Mouse (Mus musculus) neural tube, embryonic 13.5 days (tissue): ENCODE results near the gene Adam12. TPM values are rescaled to one million over a fixed set of nuclear protein-coding genes. Genes with fewer than 3 reads are reported as not detected.

ENCODE experiments used
- ATAC-seq: fragments of 200-750 bp; cut with Nextera tagmentation; 2 replicates; pipeline ENCODE4 v1.8.0; 2017; ENCODE audit warnings: low read depth, mild to moderate bottlenecking, moderate TSS enrichment, moderate library complexity
- H3K27ac ChIP-seq: fragments of 300-500 bp; sonication (generic); replicated peaks from 2 replicates; pipeline ENCODE4 v1.5.1; 2015; ENCODE audit warnings: moderate library complexity, mild to moderate bottlenecking, inconsistent platforms
- H3K27me3 ChIP-seq: fragments of 300-500 bp; sonication (generic); 2 replicates; pipeline ENCODE4 v1.6.1; 2015; ENCODE audit warnings: mild to moderate bottlenecking, inconsistent platforms
- H3K36me3 ChIP-seq: fragments of 300-500 bp; sonication (generic); 2 replicates; pipeline ENCODE4 v1.6.1; 2015; ENCODE audit warnings: mild to moderate bottlenecking, inconsistent platforms
- H3K4me1 ChIP-seq: fragments of 300-500 bp; sonication (generic); replicated peaks from 2 replicates; pipeline ENCODE4 v1.6.1; 2015; ENCODE audit warnings: inconsistent platforms
- H3K4me2 ChIP-seq: fragments of 300-500 bp; sonication (generic); 2 replicates; pipeline ENCODE4 v1.6.1; 2015; ENCODE audit warnings: inconsistent platforms, mild to moderate bottlenecking, moderate library complexity
- H3K4me3 ChIP-seq: fragments of 300-500 bp; sonication (generic); 2 replicates; pipeline ENCODE4 v1.5.1; 2015; ENCODE audit warnings: mild to moderate bottlenecking, inconsistent platforms
- H3K9ac ChIP-seq: fragments of 300-500 bp; sonication (generic); 2 replicates; pipeline ENCODE4 v1.6.1; 2015; ENCODE audit warnings: moderate library complexity, mild to moderate bottlenecking, inconsistent platforms
- H3K9me3 ChIP-seq: fragments of 300-500 bp; sonication (generic); 2 replicates; pipeline ENCODE4 v1.6.1; 2016; ENCODE audit warnings: inconsistent platforms
- WGBS: fragments of 180-500 bp; shearing (Covaris S2); methylation state at CpG from one replicate; pipeline ENCODE4 v1.1.7; 2015; 5-methylcytosine and 5-hydroxymethylcytosine counted together
- polyA plus RNA-seq: library from polyadenylated mRNA; unstranded; fragments of >200 nt; fragmentation: Nextera tagmentation; extraction: Ambion mirVana; gene quantifications from 2 replicates; pipeline ENCODE4 v1.2.1, GENCODE M21; 2015

The Adam12 gene
- 2.4 and 2.8 TPM in 2 replicates for polyA plus RNA-seq

- Histone ChIP-seq H3K36me3 (no peaks in the 10 kb centered on the region), H3K27me3 (peaks cover 13% of the 10 kb centered on the region), H3K4me2 (no peak within 1 kb of the TSS), H3K4me1 (peaks cover 15% of the 10 kb centered on the region), H3K9me3 (no peaks in the 10 kb centered on the region), H3K9ac (no peak within 1 kb of the TSS), H3K27ac (no peak within 1 kb of the TSS), H3K4me3 (no peak within 1 kb of the TSS)
- ATAC-seq, result no peak
- WGBS, result 67% methylated on average over 14 of the region's 14 CpGs
Measured at GRCm38 (mm10) chr7:134231378-134232346, at the start of gene Adam12. Adam12 (minus strand) TSS chr7:134232146.

DNA sequence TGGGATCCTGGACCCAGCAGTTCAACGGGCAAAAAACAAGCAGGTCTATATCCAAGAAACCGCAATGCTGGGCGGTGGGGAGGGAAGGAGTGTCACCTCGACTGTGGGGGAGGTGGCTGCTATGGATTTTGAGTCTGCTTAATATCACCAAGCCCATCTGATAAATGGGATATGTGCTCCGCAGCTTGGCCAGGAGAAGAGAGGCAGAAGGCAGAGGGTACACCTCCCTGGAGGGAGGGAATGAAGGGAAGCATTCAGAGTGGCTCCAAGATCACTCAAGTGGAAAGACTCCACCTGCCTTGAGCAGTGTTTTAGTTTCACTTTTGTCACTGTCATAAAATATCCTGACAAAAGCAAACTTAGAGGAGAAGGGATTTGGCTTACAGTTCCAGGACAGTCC is 41.0 kb upstream of the Adam12 start:
- WGBS, result 86% methylated on average over 5 of the region's 5 CpGs
- no peak overlapping the region for H3K4me2 ChIP-seq
- no peaks in the 10 kb centered on the region for H3K9me3 ChIP-seq
- no peak overlapping the region for H3K9ac ChIP-seq
- no peaks in the 10 kb centered on the region for H3K36me3 ChIP-seq
- H3K27me3 ChIP-seq, result peaks cover 13% of the 10 kb centered on the region
- H3K4me3 ChIP-seq, result no peak overlapping the region
- no peak overlapping the region for H3K27ac ChIP-seq
- H3K4me1 ChIP-seq, result peaks cover 3% of the 10 kb centered on the region
- ATAC-seq, result no peak

GRCm38 (mm10) chr7:134272421-134272820 is 40.5 kb upstream of the Adam12 start:
- H3K27me3 ChIP-seq, result peaks cover 19% of the 10 kb centered on the region
- H3K4me1 ChIP-seq, result peaks cover 3% of the 10 kb centered on the region
- no peak overlapping the region for H3K27ac ChIP-seq
- H3K4me2 ChIP-seq, result no peak overlapping the region
- H3K9me3 ChIP-seq, result no peaks in the 10 kb centered on the region
- no peaks in the 10 kb centered on the region for H3K36me3 ChIP-seq
- H3K4me3 ChIP-seq, result no peak overlapping the region
- no peak overlapping the region for H3K9ac ChIP-seq
- 83% methylated on average over 4 of the region's 4 CpGs for WGBS
- ATAC-seq, result no peak

DNA sequence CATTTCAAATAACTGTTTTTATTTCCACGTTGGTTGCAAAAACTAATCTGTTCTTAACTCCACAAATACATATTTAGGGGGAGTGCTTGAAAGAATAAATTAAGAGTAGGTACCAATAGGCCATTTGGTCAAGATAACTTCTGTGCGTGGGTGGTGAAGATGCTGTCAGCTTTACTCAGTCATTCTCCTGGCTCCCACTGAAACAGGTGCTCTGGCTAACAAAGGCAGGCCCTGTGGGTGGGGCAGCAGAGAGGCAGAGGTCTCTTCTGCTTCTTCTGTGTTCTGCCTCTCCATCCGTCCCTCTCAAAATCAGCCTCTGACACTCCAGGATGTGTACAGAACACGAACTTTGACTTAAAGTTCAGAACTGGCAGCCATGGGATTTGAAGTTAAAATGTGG is 33.8 kb upstream of the Adam12 start:
- Histone ChIP-seq H3K36me3 (no peaks in the 10 kb centered on the region), H3K9me3 (no peaks in the 10 kb centered on the region), H3K27me3 (peaks cover 27% of the 10 kb centered on the region), H3K27ac (no peak overlapping the region), H3K4me3 (no peak overlapping the region), H3K4me2 (no peak overlapping the region), H3K9ac (no peak overlapping the region), H3K4me1 (peaks cover 11% of the 10 kb centered on the region)
- WGBS, result 83% methylated on average over 4 of the region's 4 CpGs
- ATAC-seq, result no peak

DNA sequence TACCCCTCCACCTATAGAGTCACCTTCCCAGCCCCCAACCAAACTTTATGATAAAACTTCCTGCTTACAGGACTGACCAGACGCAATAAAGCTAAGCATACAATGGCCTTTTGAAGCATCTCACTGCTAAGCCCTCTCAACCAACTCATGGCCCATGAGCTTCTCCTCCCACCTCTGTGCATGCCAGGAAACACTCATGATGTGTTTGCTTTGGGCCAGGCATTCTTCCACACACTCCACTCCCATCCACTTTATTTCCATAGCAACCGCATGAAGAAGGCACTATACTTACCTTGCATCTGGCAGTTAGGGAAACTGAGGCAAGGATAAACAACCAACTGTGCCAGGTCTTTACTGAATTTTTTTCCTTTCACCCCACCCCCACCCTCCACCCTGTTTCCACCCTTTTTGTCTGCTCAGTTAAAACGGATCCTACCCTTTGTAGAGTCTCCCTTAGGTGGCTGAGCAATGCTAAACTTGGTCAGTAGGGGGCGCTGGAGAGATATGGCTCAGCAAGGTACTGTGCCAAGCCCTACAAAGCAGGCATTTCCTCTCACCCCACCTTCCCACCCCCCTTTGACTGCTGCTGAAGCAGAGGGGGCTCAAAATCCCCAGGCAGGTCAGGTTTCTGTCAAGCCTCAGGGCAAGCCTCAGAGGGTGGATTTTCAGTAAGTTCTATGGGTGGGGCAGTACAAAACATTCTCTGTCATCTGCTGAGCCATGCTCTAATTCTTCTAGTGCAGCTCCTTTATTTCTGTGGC is 31.4 kb upstream of the Adam12 start:
- Histone ChIP-seq H3K9me3 (no peaks in the 10 kb centered on the region), H3K27ac (no peak overlapping the region), H3K4me3 (no peak overlapping the region), H3K4me2 (no peak overlapping the region), H3K4me1 (0 out of 2 replicates have a peak, but pooled peaks cover 8% of the 10 kb centered on the region), H3K36me3 (no peaks in the 10 kb centered on the region), H3K27me3 (peaks cover 21% of the 10 kb centered on the region), H3K9ac (no peak overlapping the region)
- 0 out of 2 replicates have a peak, but pooled peaks have one; percentile 47 for ATAC-seq
- 39% methylated on average over 4 of the region's 4 CpGs for WGBS

DNA sequence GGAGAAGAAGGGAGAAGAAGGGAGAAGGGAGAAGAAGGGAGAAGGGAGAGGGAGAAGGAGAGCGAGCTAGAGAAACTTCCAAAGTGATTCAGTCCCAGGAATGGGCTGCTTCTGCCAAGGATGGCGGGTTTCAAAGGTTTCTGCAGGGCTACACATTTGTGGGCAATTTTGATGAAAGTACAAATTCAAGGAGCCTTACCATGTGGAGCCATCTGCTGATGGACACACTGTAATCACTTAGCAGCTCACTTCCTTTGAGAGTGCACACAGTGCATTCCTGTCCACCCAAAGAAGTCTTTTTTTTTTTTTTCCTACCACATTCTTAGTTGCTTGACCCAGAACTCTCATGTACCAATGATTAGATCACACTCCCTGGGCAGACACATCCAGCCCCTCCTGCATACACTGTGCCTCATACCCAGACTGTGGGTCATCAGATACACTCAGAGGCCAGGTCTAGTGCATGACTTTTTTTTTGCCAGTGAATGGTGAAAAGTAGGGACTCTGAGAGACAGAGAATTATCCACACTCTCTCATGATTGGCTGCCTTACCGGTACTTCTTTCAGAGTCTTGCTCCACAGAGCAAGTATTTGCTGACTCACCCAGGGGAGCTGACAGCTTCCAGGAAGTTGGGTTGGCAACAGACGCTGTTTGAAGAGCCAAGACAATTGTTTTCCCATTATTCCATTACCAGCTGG is 29.2 kb upstream of the Adam12 start:
- 0 out of 2 replicates have a peak, but pooled peaks cover 8% of the 10 kb centered on the region for H3K4me1 ChIP-seq
- H3K4me2 ChIP-seq, result no peak overlapping the region
- H3K9me3 ChIP-seq, result no peaks in the 10 kb centered on the region
- no peak overlapping the region for H3K27ac ChIP-seq
- 61% methylated on average over 4 of the region's 4 CpGs for WGBS
- ATAC-seq, result no peak
- H3K36me3 ChIP-seq, result no peaks in the 10 kb centered on the region
- H3K9ac ChIP-seq, result no peak overlapping the region
- no peak overlapping the region for H3K4me3 ChIP-seq
- H3K27me3 ChIP-seq, result peaks cover 4% of the 10 kb centered on the region; the same call in 1 of the 2 replicates

DNA sequence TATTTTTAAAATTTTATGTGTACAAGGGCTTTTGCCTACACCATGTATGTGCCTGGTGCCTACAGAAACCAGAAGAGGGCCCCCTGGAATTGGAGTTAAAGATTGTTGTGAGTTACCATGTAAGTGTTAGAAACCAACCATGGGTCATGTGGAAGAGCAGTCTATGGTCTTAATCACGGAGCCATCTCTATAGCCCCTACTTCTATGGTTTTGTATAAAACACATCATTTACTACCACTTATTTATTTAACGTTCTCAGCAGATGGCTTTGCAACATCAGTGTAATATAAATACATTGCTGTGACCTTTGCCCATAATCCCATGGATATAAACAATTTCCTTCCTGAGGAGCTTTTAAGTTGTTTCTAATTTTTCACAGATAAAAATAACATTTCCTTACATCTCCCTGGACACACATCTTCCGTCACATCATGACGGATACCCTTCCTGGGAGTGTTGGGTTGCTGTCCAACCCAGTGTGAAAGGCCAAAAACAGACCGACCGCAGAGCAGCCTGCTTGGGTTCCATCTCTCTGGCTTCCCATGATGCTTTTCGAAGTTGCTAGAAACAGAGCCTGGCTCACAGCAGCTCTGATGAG is 18.4 kb upstream of the Adam12 start:
- H3K36me3 ChIP-seq, result no peaks in the 10 kb centered on the region
- 86% methylated on average over 7 of the region's 7 CpGs for WGBS
- no peak for ATAC-seq
- no peaks in the 10 kb centered on the region for H3K27me3 ChIP-seq
- no peak overlapping the region for H3K4me2 ChIP-seq
- no peak overlapping the region for H3K9ac ChIP-seq
- no peaks in the 10 kb centered on the region for H3K9me3 ChIP-seq
- no peak overlapping the region for H3K27ac ChIP-seq
- no peak overlapping the region for H3K4me3 ChIP-seq
- no peaks in the 10 kb centered on the region for H3K4me1 ChIP-seq

DNA sequence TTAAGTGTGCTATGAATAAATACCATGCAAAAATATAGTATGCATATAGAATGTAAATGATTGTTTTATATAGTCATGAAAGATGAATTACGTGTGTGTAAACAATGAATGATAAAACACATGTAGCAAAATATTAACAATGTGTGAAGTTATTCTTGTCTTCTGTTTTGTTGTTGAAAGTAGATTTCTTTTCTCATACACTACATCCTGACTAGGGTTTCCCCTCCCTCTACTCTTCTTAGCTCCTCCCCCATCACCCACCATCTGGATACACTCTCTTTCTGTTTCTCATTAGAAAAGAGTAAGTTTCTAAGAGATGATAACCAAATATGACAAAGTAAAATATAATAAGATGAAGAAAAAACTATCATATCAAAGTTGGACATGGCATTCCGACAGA is 16.1 kb upstream of the Adam12 start:
- Histone ChIP-seq H3K9ac (no peak overlapping the region), H3K4me1 (no peaks in the 10 kb centered on the region), H3K27ac (no peak overlapping the region), H3K4me2 (no peak overlapping the region), H3K9me3 (no peaks in the 10 kb centered on the region), H3K4me3 (no peak overlapping the region), H3K36me3 (no peaks in the 10 kb centered on the region), H3K27me3 (no peaks in the 10 kb centered on the region)
- ATAC-seq, result no peak
- WGBS, result 95% methylated on average over 2 of the region's 2 CpGs

GRCm38 (mm10) chr7:134246624-134247023 is 14.7 kb upstream of the Adam12 start:
- Histone ChIP-seq H3K9me3 (no peaks in the 10 kb centered on the region), H3K9ac (no peak overlapping the region), H3K4me1 (no peaks in the 10 kb centered on the region), H3K36me3 (no peaks in the 10 kb centered on the region), H3K4me3 (no peak overlapping the region), H3K27me3 (no peaks in the 10 kb centered on the region), H3K27ac (no peak overlapping the region), H3K4me2 (no peak overlapping the region)
- no peak for ATAC-seq
- 29% methylated on average over 5 of the region's 5 CpGs for WGBS

DNA sequence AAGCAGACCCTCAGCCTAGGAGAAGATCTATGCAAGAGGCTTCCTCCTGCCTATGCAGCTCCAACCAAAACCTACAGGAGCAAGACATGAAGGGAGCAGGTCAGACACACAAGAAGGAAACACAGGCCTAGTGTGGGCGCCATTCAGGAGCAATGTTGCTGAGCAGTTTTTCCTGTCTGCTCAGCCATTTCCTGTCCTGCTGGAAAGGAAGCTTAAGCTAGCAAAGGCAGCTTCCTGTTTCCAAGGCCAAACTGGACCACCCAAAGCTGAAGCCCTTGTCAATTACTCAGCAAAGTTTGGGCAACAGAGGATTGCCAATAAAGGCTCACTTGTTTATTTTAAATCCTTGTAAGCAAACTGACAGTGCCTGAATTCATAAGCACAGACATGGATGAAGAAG is 10.8 kb upstream of the Adam12 start:
- Histone ChIP-seq H3K36me3 (no peaks in the 10 kb centered on the region), H3K27ac (no peak overlapping the region), H3K27me3 (no peaks in the 10 kb centered on the region), H3K9me3 (no peaks in the 10 kb centered on the region), H3K4me1 (no peaks in the 10 kb centered on the region), H3K4me2 (no peak overlapping the region), H3K9ac (no peak overlapping the region), H3K4me3 (no peak overlapping the region)
- 89% methylated on average over 1 of the region's 1 CpGs for WGBS
- no peak for ATAC-seq

DNA sequence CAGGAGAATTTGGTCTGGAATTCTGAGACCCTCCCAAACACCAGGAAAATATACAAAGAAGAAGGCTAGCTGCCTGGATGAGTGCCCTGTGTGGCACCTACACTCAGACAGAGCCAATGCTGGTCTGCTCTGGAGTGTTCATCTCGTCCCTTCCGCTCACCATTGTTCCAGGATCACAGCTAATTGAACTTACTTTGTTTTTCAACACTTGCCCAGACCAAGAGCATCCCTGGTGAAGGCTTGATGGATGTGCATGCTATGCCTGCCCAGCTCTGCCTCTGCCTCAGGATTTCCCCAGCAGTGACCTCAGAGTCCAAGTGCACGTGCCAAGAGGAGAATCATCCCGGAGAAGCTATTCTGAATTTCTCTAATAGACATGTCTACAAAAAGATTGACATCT is 9.3 kb upstream of the Adam12 start:
- H3K4me1 ChIP-seq, result no peaks in the 10 kb centered on the region
- WGBS, result 81% methylated on average over 4 of the region's 4 CpGs
- H3K36me3 ChIP-seq, result no peaks in the 10 kb centered on the region
- no peak for ATAC-seq
- no peak overlapping the region for H3K27ac ChIP-seq
- H3K4me3 ChIP-seq, result no peak overlapping the region
- H3K27me3 ChIP-seq, result no peaks in the 10 kb centered on the region
- no peaks in the 10 kb centered on the region for H3K9me3 ChIP-seq
- no peak overlapping the region for H3K9ac ChIP-seq
- H3K4me2 ChIP-seq, result no peak overlapping the region
